Mouse (Mus musculus) kidney, embryonic 15.5 days (tissue): ENCODE results near the gene Arhgap8. TPM values are rescaled to one million over a fixed set of nuclear protein-coding genes. Genes with fewer than 3 reads are reported as not detected.
A peak's percentile ranks its signal among the peaks of the same experiment; 100 is the strongest.
"Not testable (repeated sequence)": the region's sequence is repeated elsewhere in the genome, so short reads cannot be mapped to it uniquely, and the experiment has no call there.

ENCODE experiments used
- ATAC-seq: fragments of 200-750 bp; cut with Nextera tagmentation; replicated peaks from 2 replicates; pipeline ENCODE4 v1.8.0; 2017; ENCODE audit warnings: moderate TSS enrichment; ENCODE audit not compliant: low FRiP score
- H3K27ac ChIP-seq: fragments of 300-500 bp; sonication (generic); 2 replicates; pipeline ENCODE4 v1.5.1; 2015; ENCODE audit warnings: mild to moderate bottlenecking, inconsistent platforms
- H3K27me3 ChIP-seq: fragments of 300-500 bp; sonication (generic); 2 replicates; pipeline ENCODE4 v1.6.1; 2015; ENCODE audit warnings: inconsistent platforms
- H3K36me3 ChIP-seq: fragments of 300-500 bp; sonication (generic); 2 replicates; pipeline ENCODE4 v1.6.1; 2015; ENCODE audit warnings: inconsistent platforms
- H3K4me1 ChIP-seq: fragments of 300-500 bp; sonication (generic); 2 replicates; pipeline ENCODE4 v1.6.1; 2015; ENCODE audit warnings: inconsistent platforms
- H3K4me2 ChIP-seq: fragments of 300-500 bp; sonication (generic); 2 replicates; pipeline ENCODE4 v1.6.1; 2015; ENCODE audit warnings: moderate library complexity, mild to moderate bottlenecking, inconsistent platforms
- H3K4me3 ChIP-seq: fragments of 300-500 bp; sonication (generic); replicated peaks from 2 replicates; pipeline ENCODE4 v1.5.1; 2015; ENCODE audit warnings: mild to moderate bottlenecking, inconsistent platforms
- H3K9ac ChIP-seq: fragments of 300-500 bp; sonication (generic); 2 replicates; pipeline ENCODE4 v1.6.1; 2015; ENCODE audit warnings: mild to moderate bottlenecking, inconsistent platforms
- H3K9me3 ChIP-seq: fragments of 300-500 bp; sonication (generic); replicated peaks from 2 replicates; pipeline ENCODE4 v1.6.1; 2016; ENCODE audit warnings: inconsistent platforms
- WGBS: fragments of 180-500 bp; shearing (Covaris S2); methylation state at CpG from one replicate; pipeline ENCODE4 v1.1.7; 2015; ENCODE audit warnings: mixed read lengths; 5-methylcytosine and 5-hydroxymethylcytosine counted together
- polyA plus RNA-seq: library from polyadenylated mRNA; unstranded; fragments of >200 nt; fragmentation: Nextera tagmentation; extraction: Ambion mirVana; gene quantifications from 2 replicates; pipeline ENCODE4 v1.2.1, GENCODE M21; 2015

Arhgap8 gene
- polyA plus RNA-seq, 1 experiment from 2014 or later = 10.3 TPM

- no peak overlapping the region for H3K4me3 ChIP-seq
- no peak overlapping the region for H3K4me2 ChIP-seq
- H3K27ac ChIP-seq = no peak overlapping the region
- no peaks in the 10 kb centered on the region for H3K9me3 ChIP-seq
- no peaks in the 10 kb centered on the region for H3K36me3 ChIP-seq
- H3K4me1 ChIP-seq = peaks cover 44% of the 10 kb centered on the region
- WGBS = 46% methylated on average over 3 of the region's 3 CpGs
- H3K9ac ChIP-seq = no peak overlapping the region
- no peak for ATAC-seq
- peaks cover 4% of the 10 kb centered on the region for H3K27me3 ChIP-seq
Observed at GRCm38 (mm10) chr15:84718785-84719184, 1.1 kb upstream of the Arhgap8 start.

- H3K9ac ChIP-seq = peak overlapping the region; percentile 37; the same call in 1 of the 2 replicates
- peaks cover 4% of the 10 kb centered on the region for H3K27me3 ChIP-seq
- peak overlapping the region; percentile 47 for H3K4me3 ChIP-seq
- peaks cover 29% of the 10 kb centered on the region for H3K4me1 ChIP-seq
- peak; percentile 33 for ATAC-seq
- 5% methylated on average over 33 of the region's 33 CpGs for WGBS
- peak overlapping the region; percentile 87 for H3K4me2 ChIP-seq
- H3K36me3 ChIP-seq = no peaks in the 10 kb centered on the region
- peak overlapping the region; percentile 51 for H3K27ac ChIP-seq
- H3K9me3 ChIP-seq = no peaks in the 10 kb centered on the region
Observed at GRCm38 (mm10) chr15:84720291-84721204, 696 bp downstream of the Arhgap8 start.

- H3K27ac ChIP-seq = peak overlapping the region; percentile 66; the same call in 1 of the 2 replicates
- H3K27me3 ChIP-seq, H3K9me3 ChIP-seq, H3K9ac ChIP-seq, H3K36me3 ChIP-seq, ATAC-seq, H3K4me3 ChIP-seq, H3K4me2 ChIP-seq: not testable (repeated sequence)
- WGBS = 83% methylated on average over 1 of the region's 1 CpGs
- peaks cover 42% of the 10 kb centered on the region for H3K4me1 ChIP-seq
Observed at GRCm38 (mm10) chr15:84723656-84724055, 3.8 kb downstream of the Arhgap8 start.

DNA sequence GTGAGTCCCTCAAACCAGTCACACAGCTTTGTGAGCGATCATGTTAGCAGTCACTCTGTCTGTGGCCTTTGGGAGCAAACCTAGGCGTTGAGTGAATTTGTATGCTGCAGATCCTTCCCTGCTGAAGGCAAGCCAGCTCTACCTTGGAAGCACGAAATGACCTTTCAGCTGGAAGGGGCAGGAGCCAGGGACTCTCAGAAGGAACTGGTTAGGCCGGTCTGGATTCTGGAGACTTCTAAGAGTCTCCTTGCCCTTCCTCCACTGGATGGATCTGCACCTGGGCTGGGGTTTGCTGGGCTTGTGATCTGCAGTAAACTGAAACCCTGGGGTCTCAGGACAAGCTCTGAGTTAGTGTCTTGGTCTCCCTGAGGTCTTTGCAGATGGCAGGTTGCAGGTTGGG is 4.3 kb downstream of the Arhgap8 start:
- ATAC-seq = no peak
- 67% methylated on average over 4 of the region's 4 CpGs for WGBS
- no peak overlapping the region for H3K4me2 ChIP-seq

GRCm38 (mm10) chr15:84729685-84730084 is 9.8 kb downstream of the Arhgap8 start:
- Histone ChIP-seq H3K4me3 (no peak overlapping the region), H3K36me3 (no peaks in the 10 kb centered on the region), H3K4me1 (peaks cover 30% of the 10 kb centered on the region), H3K27me3 (no peaks in the 10 kb centered on the region), H3K27ac (no peak overlapping the region), H3K9me3 (no peaks in the 10 kb centered on the region), H3K4me2 (no peak overlapping the region), H3K9ac (no peak overlapping the region)
- no peak for ATAC-seq
- WGBS = 80% methylated on average over 6 of the region's 6 CpGs

More for the DNA sequence above, 4.3 kb downstream of the Arhgap8 start:
- H3K27ac ChIP-seq = peak overlapping the region; percentile 66; the same call in 1 of the 2 replicates
- no peak overlapping the region for H3K9ac ChIP-seq
- H3K9me3 ChIP-seq = no peaks in the 10 kb centered on the region
- no peak overlapping the region for H3K4me3 ChIP-seq
- no peaks in the 10 kb centered on the region for H3K36me3 ChIP-seq
- peaks cover 42% of the 10 kb centered on the region for H3K4me1 ChIP-seq
- peaks cover 4% of the 10 kb centered on the region for H3K27me3 ChIP-seq

- 46% methylated on average over 1 of the region's 1 CpGs for WGBS
- Histone ChIP-seq H3K4me3 (no peak overlapping the region), H3K36me3 (no peaks in the 10 kb centered on the region), H3K4me2 (no peak overlapping the region), H3K27me3 (no peaks in the 10 kb centered on the region), H3K4me1 (peaks cover 28% of the 10 kb centered on the region), H3K27ac (peak overlapping the region; percentile 57; the same call in 1 of the 2 replicates), H3K9ac (no peak overlapping the region), H3K9me3 (no peaks in the 10 kb centered on the region)
- no peak for ATAC-seq
Observed at GRCm38 (mm10) chr15:84730893-84731292, 11.0 kb downstream of the Arhgap8 start.

- ATAC-seq = no peak
- Histone ChIP-seq H3K4me1 (peaks cover 25% of the 10 kb centered on the region), H3K36me3 (no peaks in the 10 kb centered on the region), H3K9me3 (no peaks in the 10 kb centered on the region), H3K27me3 (no peaks in the 10 kb centered on the region), H3K4me2 (no peak overlapping the region), H3K9ac (no peak overlapping the region), H3K4me3 (no peak overlapping the region), H3K27ac (peak overlapping the region; percentile 57)
- WGBS = 29% methylated on average over 18 of the region's 18 CpGs
Observed at GRCm38 (mm10) chr15:84731676-84732424, 12.0 kb downstream of the Arhgap8 start.

DNA sequence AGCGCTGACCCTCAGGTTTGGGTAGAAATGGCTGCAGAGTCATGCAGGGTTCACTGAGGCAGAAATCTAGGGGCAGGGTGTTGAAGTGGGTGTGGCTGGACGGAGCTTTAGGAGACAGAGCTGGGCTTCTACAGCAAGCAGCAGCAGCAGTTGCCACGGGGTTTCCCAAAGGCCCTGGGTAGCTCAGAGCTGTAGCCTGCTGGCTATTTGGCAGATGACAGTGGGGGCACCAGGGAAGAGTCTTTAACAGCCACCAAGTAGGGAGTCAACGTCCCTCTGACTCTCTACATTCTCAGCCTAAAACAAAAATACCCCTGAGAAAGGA is 12.5 kb downstream of the Arhgap8 start:
- no peak overlapping the region for H3K9ac ChIP-seq
- H3K36me3 ChIP-seq = no peaks in the 10 kb centered on the region
- ATAC-seq = no peak
- no peaks in the 10 kb centered on the region for H3K27me3 ChIP-seq
- H3K4me1 ChIP-seq = peaks cover 25% of the 10 kb centered on the region
- peak overlapping the region; percentile 57 for H3K27ac ChIP-seq
- no peaks in the 10 kb centered on the region for H3K9me3 ChIP-seq
- WGBS = 51% methylated on average over 4 of the region's 4 CpGs
- no peak overlapping the region for H3K4me3 ChIP-seq
- no peak overlapping the region for H3K4me2 ChIP-seq

DNA sequence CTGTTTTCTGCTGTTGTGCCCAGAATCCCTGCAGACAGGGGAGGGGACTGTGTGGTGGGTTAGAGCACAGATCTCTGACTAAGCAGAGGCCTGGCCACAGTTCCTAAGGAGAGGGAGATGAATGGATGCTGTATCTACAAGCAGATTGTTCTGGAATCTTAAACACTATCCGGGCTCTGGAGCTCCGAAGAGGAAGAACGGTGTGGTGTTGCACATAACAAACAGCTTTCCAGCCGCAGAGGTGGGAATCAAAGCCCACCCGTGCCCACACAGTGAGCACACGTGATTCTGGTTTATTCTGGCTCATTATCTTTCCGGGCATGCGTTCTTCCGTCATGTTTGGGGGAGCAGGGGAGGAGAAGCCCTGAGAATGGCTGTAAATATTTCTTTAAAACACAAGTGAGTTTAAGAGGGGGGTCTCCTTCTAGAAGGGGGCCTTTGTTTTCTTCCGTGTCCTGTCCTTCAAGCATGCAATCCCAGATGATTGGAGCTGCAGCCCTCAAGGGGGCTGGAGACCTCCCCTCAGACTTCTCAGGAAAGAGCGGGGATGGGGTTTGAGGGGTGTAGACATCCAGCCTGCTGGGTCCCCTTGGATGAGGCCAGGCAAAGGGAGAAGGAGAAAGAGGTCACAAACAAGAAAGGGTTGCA is 16.6 kb downstream of the Arhgap8 start:
- WGBS = 79% methylated on average over 11 of the region's 11 CpGs

GRCm38 (mm10) chr15:84736994-84737346 is 17.1 kb downstream of the Arhgap8 start:
- Histone ChIP-seq H3K4me3 (no peak overlapping the region), H3K4me1 (peaks cover 5% of the 10 kb centered on the region), H3K4me2 (no peak overlapping the region), H3K9ac (no peak overlapping the region), H3K36me3 (no peaks in the 10 kb centered on the region), H3K9me3 (no peaks in the 10 kb centered on the region), H3K27me3 (no peaks in the 10 kb centered on the region), H3K27ac (no peak overlapping the region)
- no peak for ATAC-seq
- 75% methylated on average over 2 of the region's 4 CpGs for WGBS

More for the DNA sequence above, 16.6 kb downstream of the Arhgap8 start:
- no peak for ATAC-seq
- Histone ChIP-seq H3K27me3 (no peaks in the 10 kb centered on the region), H3K36me3 (no peaks in the 10 kb centered on the region), H3K9me3 (no peaks in the 10 kb centered on the region), H3K9ac (no peak overlapping the region), H3K4me2 (no peak overlapping the region), H3K27ac (no peak overlapping the region), H3K4me3 (no peak overlapping the region), H3K4me1 (peaks cover 10% of the 10 kb centered on the region)

DNA sequence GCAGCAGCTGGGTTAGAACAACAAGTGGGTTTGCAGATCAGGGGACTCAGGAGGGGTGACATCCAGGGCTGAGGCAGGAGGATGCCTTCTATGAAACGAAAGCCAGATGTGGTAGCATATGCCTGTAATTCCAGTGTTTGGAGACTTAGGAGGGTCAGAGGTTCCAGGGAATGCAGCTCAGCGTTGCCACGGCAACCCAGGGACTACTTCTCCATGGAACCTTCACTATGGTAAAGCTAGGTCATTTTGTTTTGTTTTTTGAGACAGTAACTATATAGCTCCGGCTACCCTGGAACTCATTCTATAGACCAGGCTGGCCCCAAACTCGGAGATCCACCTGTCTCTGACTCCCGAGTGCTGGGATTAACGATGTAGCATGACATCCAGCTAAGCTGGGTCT is 18.4 kb downstream of the Arhgap8 start:
- ATAC-seq = no peak

GRCm38 (mm10) chr15:84741573-84741972 is 21.7 kb downstream of the Arhgap8 start:
- no peak for ATAC-seq
- no peak overlapping the region for H3K9ac ChIP-seq
- H3K4me3 ChIP-seq = no peak overlapping the region
- no peaks in the 10 kb centered on the region for H3K27me3 ChIP-seq
- H3K27ac ChIP-seq = no peak overlapping the region
- 78% methylated on average over 3 of the region's 3 CpGs for WGBS
- H3K36me3 ChIP-seq = no peaks in the 10 kb centered on the region
- H3K4me1 ChIP-seq = peaks cover 10% of the 10 kb centered on the region
- H3K9me3 ChIP-seq = no peaks in the 10 kb centered on the region
- no peak overlapping the region for H3K4me2 ChIP-seq

More for the DNA sequence above, 18.4 kb downstream of the Arhgap8 start:
- no peaks in the 10 kb centered on the region for H3K9me3 ChIP-seq
- no peak overlapping the region for H3K4me2 ChIP-seq
- H3K4me3 ChIP-seq = no peak overlapping the region
- 92% methylated on average over 7 of the region's 7 CpGs for WGBS
- no peaks in the 10 kb centered on the region for H3K4me1 ChIP-seq
- no peaks in the 10 kb centered on the region for H3K27me3 ChIP-seq
- H3K27ac ChIP-seq = no peak overlapping the region
- H3K36me3 ChIP-seq = no peaks in the 10 kb centered on the region
- no peak overlapping the region for H3K9ac ChIP-seq
